Mouse (Mus musculus): ENCODE data around the gene Uspl1. TPM values are rescaled to one million over a fixed set of nuclear protein-coding genes. Genes with fewer than 3 reads are reported as not detected.

The Uspl1 gene
- polyA plus RNA-seq, 1 experiment from 2014 or later = 41.1 TPM

DNA sequence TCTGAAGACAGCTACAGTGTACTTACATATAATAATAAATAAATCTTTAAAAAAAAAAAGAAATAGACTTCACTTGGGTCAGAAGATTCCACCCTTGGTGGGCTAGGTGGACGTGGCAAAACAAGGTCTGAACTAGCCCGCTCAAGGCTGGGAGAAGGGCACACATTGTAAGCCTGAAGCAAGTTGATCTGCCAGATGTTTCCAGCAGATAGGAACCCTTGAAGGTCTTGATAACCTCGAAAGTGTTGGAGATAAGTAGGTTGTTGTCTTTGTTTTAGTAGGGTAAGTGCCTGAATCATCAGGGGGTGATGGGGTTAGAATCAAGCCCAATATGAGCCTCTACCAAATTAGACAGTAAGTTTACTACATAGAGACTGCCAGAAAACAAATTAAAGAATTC lies 35.3 kb downstream of the Uspl1 start:
- Histone ChIP-seq H3K4me3 (no peak overlapping the region), H3K4me1 (no peaks in the 10 kb centered on the region), H3K9ac (no peak overlapping the region), H3K27me3 (no peaks in the 10 kb centered on the region), H3K36me3 (peaks cover 31% of the 10 kb centered on the region), H3K4me2 (no peak overlapping the region), H3K9me3 (no peaks in the 10 kb centered on the region), H3K27ac (no peak overlapping the region)
- 83% methylated on average over 3 of the region's 3 CpGs for WGBS
- ATAC-seq (ENCODE audit: insufficient number of reproducible peaks, low FRiP score, low TSS enrichment, low read depth) = no peak

DNA sequence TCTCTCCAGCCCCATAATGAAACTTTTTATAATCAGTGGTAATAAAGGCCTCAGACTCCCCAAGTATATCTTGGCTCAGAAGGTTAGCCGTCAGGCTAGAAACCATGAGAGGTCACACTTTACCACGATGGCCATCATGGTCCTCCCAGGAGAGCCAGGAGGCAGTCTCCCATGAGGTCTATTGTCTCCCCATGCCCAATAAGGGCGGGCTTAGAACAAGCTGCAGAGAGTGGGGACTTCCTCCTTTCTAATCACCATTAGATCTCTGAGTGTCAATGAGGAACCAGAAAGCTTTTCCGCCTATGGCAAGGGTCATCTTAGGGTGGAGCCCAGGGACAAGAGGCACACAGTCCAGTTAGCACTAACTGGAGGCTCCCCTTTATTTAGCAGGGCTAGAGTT lies 37.2 kb downstream of the Uspl1 start:
- Histone ChIP-seq H3K4me2 (no peak overlapping the region), H3K4me1 (no peaks in the 10 kb centered on the region), H3K4me3 (no peak overlapping the region), H3K27me3 (no peaks in the 10 kb centered on the region), H3K9me3 (no peaks in the 10 kb centered on the region), H3K36me3 (peaks cover 12% of the 10 kb centered on the region), H3K9ac (no peak overlapping the region), H3K27ac (no peak overlapping the region)
- no peak for ATAC-seq (ENCODE audit: insufficient number of reproducible peaks, low FRiP score, low TSS enrichment, low read depth)
- WGBS = 91% methylated on average over 4 of the region's 4 CpGs

DNA sequence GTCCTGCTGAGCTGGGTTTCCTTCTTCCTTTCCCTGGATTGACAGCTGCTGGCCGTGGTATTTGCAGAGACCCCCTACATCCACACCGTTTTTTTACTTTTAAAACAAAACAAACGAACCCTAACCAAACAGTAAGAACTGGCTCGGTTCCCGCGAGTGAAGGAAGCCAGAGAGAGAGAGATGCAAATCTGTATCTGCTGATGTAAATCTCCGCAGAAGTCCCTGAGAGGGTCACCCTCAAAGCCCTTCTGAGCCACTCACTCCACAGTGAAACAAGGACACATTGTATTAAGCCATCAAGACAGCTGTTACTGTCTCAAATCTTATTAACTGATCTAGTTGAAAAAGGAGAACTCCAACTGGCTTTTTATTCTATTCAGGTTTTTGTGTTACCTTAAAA lies 40.5 kb downstream of the Uspl1 start:
- H3K4me2 ChIP-seq = no peak overlapping the region
- ATAC-seq (ENCODE audit: insufficient number of reproducible peaks, low FRiP score, low TSS enrichment, low read depth) = no peak
- H3K9me3 ChIP-seq = no peaks in the 10 kb centered on the region
- no peaks in the 10 kb centered on the region; the same call in 1 of the 2 replicates for H3K4me1 ChIP-seq
- no peak overlapping the region for H3K9ac ChIP-seq
- no peak overlapping the region for H3K27ac ChIP-seq
- H3K36me3 ChIP-seq = no peaks in the 10 kb centered on the region
- no peaks in the 10 kb centered on the region for H3K27me3 ChIP-seq
- H3K4me3 ChIP-seq = no peak overlapping the region
- 27% methylated on average over 7 of the region's 7 CpGs for WGBS

DNA sequence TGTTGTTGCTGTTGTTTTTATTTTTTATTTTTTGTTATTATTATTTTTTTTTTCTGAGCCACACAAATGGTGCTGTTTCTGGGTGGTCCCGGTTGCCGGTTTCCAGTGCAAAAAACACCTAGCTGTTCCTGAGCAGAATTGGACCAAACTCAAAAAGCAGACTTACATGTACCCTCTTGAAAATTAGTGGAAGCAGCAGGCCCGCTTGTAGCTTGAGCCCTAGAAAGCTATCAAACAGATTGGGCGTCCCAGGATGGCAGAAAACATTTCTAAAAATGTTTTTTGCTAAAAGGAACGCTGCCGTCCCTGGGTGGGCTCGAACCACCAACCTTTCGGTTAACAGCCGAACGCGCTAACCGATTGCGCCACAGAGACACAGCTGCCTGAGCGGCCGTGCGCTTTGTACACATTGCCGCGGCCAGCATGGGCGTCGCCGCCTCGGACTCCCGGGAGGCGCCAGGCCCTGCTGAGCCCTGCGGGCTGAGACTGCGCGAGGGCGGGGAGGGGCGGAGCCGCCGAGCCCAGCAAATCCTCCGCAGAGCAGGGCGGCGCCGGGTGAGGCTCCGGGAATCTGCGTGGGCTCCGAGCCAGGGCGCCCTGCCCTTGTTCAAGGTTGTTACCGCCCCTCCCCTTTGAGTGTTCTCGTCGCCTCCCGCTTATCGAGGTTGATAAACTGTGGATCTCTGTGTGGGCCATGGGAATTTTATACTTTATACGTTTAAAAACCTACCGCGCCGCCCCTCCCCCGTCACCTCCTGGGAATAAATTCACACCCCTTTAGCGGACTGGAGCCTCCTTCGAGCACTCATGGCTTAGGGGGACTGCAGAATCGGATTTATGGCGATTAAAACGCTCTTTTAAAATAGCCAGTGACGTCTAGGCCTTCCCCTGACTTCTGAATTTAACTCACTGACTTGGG lies 44.8 kb downstream of the Uspl1 start:
- H3K9ac ChIP-seq = 0 out of 2 replicates have a peak overlapping the region, but pooled peaks have one; percentile 31
- ATAC-seq (ENCODE audit: insufficient number of reproducible peaks, low FRiP score, low TSS enrichment, low read depth) = peak; percentile 99
- H3K4me2 ChIP-seq = peak overlapping the region; percentile 41
- WGBS = 2% methylated on average over 55 of the region's 55 CpGs
- H3K4me1 ChIP-seq = no peaks in the 10 kb centered on the region; the same call in 1 of the 2 replicates
- H3K9me3 ChIP-seq = no peaks in the 10 kb centered on the region
- H3K27me3 ChIP-seq = no peaks in the 10 kb centered on the region
- H3K36me3 ChIP-seq = no peaks in the 10 kb centered on the region
- H3K27ac ChIP-seq = peak overlapping the region; percentile 91
- peak overlapping the region; percentile 51 for H3K4me3 ChIP-seq

DNA sequence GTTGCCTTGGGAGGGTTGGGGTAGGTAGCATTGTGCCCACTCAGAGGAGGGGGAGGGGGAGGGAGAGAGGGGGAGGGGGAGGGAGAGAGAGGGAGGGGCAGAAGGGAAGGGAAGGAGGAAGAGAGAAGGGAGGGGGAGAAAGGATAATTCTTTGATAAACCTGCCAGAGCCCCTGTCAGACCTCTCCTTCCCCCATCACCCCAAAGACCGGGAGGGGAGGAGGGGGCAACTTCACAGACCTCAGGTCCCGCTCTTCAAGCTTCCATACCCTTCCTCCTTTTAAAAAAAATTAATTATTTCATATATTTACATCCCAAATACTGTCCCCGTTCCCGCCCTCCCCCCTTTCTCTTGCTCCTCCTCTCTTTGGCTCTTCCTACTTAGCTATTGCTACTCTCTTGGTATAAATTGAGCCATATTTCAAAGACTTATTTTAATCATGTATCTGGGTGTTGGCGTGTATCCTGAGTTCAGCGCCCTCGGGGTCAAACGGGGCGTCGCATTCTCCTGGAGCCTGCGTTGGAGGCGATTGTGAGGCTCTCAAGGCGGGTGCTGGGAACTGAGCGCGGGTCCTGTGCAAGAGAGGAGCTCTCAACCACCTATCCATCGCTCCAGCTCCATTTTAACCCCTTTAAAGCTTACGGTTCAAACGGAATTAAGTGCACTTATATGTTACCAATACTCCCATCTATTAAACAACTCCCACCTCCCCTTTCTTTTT lies 45.6 kb downstream of the Uspl1 start:
- no peaks in the 10 kb centered on the region; the same call in 1 of the 2 replicates for H3K4me1 ChIP-seq
- no peaks in the 10 kb centered on the region for H3K27me3 ChIP-seq
- ATAC-seq (ENCODE audit: insufficient number of reproducible peaks, low FRiP score, low TSS enrichment, low read depth) = no peak
- H3K9me3 ChIP-seq = no peaks in the 10 kb centered on the region
- H3K4me3 ChIP-seq = peak overlapping the region; percentile 51
- peak overlapping the region; percentile 91 for H3K27ac ChIP-seq
- H3K36me3 ChIP-seq = no peaks in the 10 kb centered on the region
- no peak overlapping the region for H3K9ac ChIP-seq
- H3K4me2 ChIP-seq = peak overlapping the region; percentile 41
- WGBS = 72% methylated on average over 18 of the region's 18 CpGs

DNA sequence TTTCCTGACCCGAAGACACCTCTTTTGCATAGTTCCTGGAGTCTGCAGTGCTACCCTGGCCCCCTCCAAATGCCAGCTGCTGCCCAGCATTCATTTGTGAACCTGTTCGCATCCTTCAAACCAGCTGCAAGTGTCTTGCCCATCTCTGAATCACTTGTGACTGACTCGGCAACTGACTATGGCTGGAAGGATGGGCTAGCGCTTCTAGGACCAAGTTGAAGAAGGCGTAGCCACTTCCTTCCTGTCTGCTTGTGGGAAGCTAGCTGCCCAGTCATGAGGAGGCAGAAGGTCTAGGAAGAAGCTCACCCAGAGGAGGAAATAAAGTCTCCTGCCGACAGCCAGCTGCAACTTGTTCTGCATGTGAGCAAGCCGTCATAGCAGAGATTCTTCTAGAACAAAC lies 50.9 kb downstream of the Uspl1 start:
- Histone ChIP-seq H3K4me3 (no peak overlapping the region), H3K4me1 (no peaks in the 10 kb centered on the region), H3K27me3 (no peaks in the 10 kb centered on the region), H3K9me3 (no peaks in the 10 kb centered on the region), H3K4me2 (no peak overlapping the region), H3K9ac (no peak overlapping the region), H3K27ac (no peak overlapping the region), H3K36me3 (no peaks in the 10 kb centered on the region)
- ATAC-seq (ENCODE audit: insufficient number of reproducible peaks, low FRiP score, low TSS enrichment, low read depth) = no peak
- WGBS = 82% methylated on average over 7 of the region's 7 CpGs

DNA sequence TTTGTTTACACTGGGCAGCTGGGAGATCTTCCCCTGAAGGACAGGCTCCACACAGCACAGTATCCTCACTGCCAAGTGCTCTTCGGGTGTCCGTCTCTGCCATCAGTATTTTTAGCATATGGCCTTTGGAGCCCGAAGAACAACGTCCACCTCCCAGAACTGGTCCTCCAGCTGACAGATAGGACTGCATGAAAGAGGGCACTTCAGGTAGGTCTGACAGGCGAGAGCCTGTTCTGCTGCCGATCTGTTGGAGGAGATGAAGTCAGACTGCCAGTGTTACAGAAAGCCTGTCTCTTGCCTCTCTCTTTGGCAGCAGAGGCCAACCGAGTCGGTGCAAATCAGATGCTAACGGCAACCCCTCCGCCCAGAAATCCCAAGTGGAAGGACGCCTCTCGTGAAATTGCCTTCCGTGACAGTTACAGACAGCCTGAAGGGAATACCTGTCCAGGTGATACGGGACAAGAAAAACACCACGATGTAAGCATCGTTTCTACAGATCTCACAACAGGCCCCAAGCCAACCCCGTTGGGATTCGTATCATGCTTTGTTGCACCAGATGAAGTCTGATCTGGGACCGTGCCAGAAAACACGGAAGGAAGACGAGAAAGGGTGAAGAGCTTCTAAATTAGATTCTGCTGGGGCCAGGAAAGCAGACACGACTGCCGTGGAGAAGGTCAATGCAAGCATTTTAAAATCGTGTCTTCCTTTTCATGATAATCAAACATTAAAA lies 53.2 kb downstream of the Uspl1 start:
- Histone ChIP-seq H3K9ac (no peak overlapping the region), H3K36me3 (no peaks in the 10 kb centered on the region), H3K27me3 (no peaks in the 10 kb centered on the region), H3K9me3 (no peaks in the 10 kb centered on the region), H3K27ac (no peak overlapping the region), H3K4me2 (no peak overlapping the region), H3K4me3 (no peak overlapping the region), H3K4me1 (no peaks in the 10 kb centered on the region)
- ATAC-seq (ENCODE audit: insufficient number of reproducible peaks, low FRiP score, low TSS enrichment, low read depth) = 0 out of 2 replicates have a peak, but pooled peaks have one; percentile 35
- 74% methylated on average over 24 of the region's 24 CpGs for WGBS

DNA sequence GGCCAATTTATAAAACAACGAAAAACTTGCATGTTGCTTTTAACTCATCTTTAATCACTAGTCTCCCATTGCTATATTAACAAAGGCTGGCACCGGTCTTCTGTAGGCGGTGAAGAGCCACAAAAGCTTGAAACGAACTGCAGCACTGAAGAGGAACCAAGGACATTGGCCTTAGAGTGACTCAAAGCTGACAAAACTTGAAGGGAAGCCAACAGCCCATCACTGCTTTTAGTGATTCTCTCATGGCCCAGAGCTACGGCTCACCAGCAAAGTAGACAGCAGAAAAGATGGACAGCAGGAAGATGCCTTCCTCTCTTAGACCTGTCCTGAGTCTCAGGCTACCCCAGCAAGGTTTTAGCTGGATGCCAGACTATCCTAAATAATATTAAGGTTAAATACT lies 58.3 kb downstream of the Uspl1 start:
- H3K27ac ChIP-seq = no peak overlapping the region
- H3K27me3 ChIP-seq = no peaks in the 10 kb centered on the region
- no peaks in the 10 kb centered on the region for H3K9me3 ChIP-seq
- no peaks in the 10 kb centered on the region for H3K36me3 ChIP-seq
- H3K4me3 ChIP-seq = no peak overlapping the region
- peaks cover 12% of the 10 kb centered on the region; the same call in 1 of the 2 replicates for H3K4me1 ChIP-seq
- no peak for ATAC-seq (ENCODE audit: insufficient number of reproducible peaks, low FRiP score, low TSS enrichment, low read depth)
- WGBS = 91% methylated on average over 5 of the region's 5 CpGs
- H3K4me2 ChIP-seq = no peak overlapping the region
- H3K9ac ChIP-seq = no peak overlapping the region

DNA sequence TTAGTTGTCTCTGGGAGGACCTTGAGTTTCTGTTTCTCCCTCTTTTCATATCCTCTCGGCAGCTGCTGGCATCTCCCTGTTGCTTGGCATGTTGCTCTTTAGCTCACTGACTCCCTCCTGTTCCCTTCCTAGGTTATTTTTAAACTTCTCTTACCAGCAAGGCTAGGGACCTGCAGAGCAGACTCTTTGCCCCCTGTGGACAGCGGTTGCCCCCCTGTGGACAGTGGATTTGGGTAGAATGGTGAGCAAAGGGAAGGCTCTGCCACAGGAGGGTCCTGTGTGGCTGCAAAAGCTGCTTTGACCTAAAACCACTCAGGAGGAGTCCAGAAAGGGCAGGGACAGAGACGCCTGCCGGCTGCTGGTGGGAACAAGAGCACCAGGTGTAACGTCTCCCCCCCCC lies 58.9 kb downstream of the Uspl1 start:
- no peak overlapping the region for H3K27ac ChIP-seq
- WGBS = 34% methylated on average over 5 of the region's 5 CpGs
- no peak for ATAC-seq (ENCODE audit: insufficient number of reproducible peaks, low FRiP score, low TSS enrichment, low read depth)
- H3K9me3 ChIP-seq = no peaks in the 10 kb centered on the region
- no peak overlapping the region for H3K4me3 ChIP-seq
- no peak overlapping the region for H3K9ac ChIP-seq
- H3K4me2 ChIP-seq = no peak overlapping the region
- no peaks in the 10 kb centered on the region for H3K27me3 ChIP-seq
- H3K36me3 ChIP-seq = no peaks in the 10 kb centered on the region
- H3K4me1 ChIP-seq = peaks cover 12% of the 10 kb centered on the region; the same call in 1 of the 2 replicates

DNA sequence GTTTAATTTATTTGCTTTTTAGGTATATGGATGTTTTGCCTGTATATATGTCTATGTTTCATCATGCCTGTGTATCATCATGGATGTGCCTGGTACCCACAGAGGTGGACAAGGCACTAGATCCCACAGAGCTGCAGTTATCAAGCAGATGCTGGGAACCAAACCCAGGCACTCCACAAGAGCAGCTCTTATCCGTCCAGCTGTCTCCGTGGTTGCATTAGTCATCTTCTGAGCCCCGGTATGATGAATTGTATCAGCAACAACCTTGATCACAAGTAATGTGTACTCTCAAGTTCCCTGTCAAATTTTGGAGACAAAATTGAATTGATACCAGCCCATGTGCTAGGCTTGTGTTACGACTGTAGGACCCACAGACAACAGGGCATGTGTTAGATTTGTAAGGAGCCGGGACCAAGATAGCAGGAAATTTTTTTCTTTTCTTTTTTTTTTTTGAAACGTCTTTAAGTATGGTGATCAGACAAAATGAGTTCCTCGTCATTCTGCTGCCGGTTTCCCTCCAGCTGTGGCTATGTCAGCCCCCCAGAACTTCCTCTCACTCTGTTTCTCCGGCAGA lies 61.3 kb downstream of the Uspl1 start:
- 34% methylated on average over 9 of the region's 9 CpGs for WGBS
- Histone ChIP-seq H3K27ac (peak overlapping the region; percentile 52), H3K27me3 (no peaks in the 10 kb centered on the region), H3K4me2 (peak overlapping the region; percentile 43), H3K9me3 (no peaks in the 10 kb centered on the region), H3K9ac (no peak overlapping the region), H3K4me1 (peaks cover 12% of the 10 kb centered on the region; the same call in 1 of the 2 replicates), H3K36me3 (no peaks in the 10 kb centered on the region), H3K4me3 (peak overlapping the region; percentile 17; the same call in 1 of the 2 replicates)
- no peak for ATAC-seq (ENCODE audit: insufficient number of reproducible peaks, low FRiP score, low TSS enrichment, low read depth)

DNA sequence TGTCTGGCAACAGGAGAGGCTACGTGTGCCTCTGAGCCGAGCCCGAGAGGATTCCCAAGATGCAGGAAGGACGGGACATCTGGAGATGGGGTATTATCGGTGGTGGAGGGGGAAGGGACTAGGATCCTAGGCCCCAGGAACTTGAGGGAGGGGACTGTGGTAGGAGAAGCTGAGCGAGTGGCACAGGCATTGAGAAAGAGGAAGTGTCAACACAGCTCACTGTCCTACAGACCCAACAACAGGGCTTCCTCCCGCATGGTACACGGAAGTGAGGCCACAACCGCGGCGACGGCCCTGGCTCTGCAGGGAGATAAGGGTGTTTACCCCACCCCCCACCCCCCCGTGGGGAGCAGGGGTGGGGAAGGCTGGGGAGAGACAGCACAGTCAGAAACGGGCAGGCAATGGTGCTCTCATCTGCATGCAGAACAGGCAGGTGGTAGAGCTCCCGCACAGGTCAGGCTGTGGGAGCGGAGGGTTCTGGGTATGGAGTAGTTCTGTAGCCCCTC lies 61.9 kb downstream of the Uspl1 start:
- Histone ChIP-seq H3K9ac (no peak overlapping the region), H3K4me2 (peak overlapping the region; percentile 43), H3K27me3 (no peaks in the 10 kb centered on the region), H3K36me3 (no peaks in the 10 kb centered on the region), H3K4me1 (peaks cover 12% of the 10 kb centered on the region; the same call in 1 of the 2 replicates), H3K9me3 (no peaks in the 10 kb centered on the region), H3K27ac (peak overlapping the region; percentile 52), H3K4me3 (peak overlapping the region; percentile 17)
- ATAC-seq (ENCODE audit: insufficient number of reproducible peaks, low FRiP score, low TSS enrichment, low read depth) = peak; percentile 57; the same call in 1 of the 2 replicates
- WGBS = 22% methylated on average over 16 of the region's 16 CpGs

All from limb, embryonic 15.5 days (tissue).